Mouse (Mus musculus): ENCODE measurements around the gene Smarcb1.

Gene Smarcb1

DNA sequence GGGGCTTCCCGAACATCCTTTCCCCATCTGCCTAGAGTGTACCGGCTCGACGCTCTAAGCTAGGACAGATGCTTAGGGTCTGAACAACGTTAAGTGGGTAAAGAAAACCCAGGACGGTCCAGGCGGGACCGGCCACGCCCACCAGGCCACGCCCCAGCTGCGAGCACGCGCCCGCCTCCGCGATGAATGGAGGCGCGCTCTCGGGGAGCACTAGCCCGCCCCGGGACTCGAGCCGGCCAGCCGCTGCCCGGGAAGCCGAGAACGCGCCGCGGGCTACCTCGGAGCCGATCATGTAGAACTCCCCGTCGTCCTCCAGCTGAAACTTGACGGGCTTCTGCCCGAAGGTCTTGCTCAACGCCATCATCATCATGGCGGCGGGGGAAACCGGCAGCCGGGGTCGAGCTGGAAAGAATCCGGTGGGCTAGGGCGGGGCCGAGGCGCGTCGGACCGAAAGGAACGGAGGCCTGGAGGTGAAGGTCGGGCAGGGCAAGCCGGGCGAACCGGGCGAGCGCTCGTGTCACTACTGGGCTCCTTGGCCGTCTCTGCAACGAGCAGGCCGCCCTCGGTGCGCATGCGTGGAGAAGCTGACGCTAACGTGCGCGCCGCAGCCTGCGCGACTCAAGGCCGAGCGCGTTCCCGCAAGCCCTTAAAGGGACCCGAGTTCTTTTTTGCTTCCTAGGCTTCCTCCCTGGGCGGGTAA, at the start of gene Smarcb1:
Gene Smarcb1, minus strand, starts transcription at position 592 of the 700 bp plus-strand sequence.
- peak; percentile 93 for DNase-seq (ENCODE audit: inconsistent ontology term)

DNA sequence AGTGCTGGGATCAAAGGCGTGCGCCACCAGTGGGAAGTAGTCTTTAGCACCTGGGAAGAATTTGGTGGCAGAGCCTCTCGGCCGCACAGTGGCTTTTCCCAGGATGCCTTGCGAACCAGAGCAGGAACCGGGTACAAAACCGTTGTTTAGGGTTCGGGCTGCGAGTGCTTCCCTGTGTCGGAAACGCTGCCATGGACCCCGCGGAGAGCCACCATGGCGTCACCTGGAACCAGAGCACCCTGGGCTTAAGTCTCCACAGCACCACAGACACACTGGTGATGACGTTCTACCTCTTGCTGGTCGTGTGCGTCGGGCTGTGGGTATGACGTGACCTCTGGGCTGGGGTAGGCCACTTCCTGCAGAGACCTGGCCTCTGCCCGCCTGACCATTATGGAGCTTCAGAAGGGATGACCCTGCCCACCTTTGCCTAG, 33.0 kb upstream of the Smarcb1 start, which contains the start of gene Gm5134:
Gene Gm5134, plus strand, starts transcription at position 134 of the 431 bp plus-strand sequence.
- no peak for DNase-seq (ENCODE audit: inconsistent ontology term)

DNA sequence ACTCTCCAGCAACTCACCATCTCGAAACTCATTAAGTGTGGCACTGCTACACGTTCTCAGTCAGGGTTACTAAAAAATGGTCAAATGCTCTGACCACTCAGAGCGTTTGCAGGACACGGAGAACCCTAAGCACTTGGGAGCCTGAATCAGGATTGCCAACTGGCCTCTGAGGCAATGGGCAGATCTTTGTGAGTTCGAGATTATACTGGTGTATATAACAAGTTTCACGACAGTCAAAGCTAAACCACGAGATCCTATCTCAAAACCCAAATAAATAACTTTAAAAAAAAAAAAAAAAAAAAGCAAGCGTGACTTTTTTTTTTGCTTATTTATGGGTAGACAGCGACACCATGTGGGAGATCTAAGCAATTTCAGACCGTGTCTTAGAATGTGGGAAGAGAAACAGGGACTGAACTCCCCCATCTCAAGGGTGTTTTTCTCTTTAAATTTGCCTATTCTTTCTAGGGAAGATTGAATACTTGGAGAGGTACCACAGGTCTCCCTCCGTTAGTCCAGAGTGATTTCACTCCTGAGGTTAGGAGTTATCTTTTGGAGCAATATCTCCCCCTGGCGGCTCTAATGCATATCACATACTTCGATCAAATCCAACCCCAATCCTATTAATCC, 30.1 kb upstream of the Smarcb1 start:
- peak; percentile 60 for DNase-seq (ENCODE audit: inconsistent ontology term)

DNA sequence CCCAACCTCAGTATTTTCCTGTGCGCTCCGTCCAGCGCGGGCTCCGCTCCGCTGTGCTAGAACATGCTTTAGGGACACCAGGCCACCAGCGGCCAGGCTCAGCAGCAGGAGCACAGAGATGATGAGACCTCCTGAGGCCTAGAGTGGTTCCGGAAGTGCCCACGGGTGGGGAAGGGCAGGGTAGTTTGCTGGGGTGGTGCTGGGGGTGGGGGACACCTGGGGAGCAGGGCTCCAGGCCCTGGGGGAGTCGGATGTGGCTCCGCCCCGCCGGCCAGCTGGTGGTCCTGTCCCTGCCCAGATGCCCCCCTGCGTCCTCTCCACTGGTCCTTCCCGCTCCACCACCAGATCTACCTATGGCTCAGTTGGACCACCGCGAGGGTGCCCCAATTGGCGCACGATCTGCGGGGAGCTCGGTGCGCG, 29.4 kb upstream of the Smarcb1 start:
- DNase-seq (ENCODE audit: inconsistent ontology term) = peak; percentile 20

DNA sequence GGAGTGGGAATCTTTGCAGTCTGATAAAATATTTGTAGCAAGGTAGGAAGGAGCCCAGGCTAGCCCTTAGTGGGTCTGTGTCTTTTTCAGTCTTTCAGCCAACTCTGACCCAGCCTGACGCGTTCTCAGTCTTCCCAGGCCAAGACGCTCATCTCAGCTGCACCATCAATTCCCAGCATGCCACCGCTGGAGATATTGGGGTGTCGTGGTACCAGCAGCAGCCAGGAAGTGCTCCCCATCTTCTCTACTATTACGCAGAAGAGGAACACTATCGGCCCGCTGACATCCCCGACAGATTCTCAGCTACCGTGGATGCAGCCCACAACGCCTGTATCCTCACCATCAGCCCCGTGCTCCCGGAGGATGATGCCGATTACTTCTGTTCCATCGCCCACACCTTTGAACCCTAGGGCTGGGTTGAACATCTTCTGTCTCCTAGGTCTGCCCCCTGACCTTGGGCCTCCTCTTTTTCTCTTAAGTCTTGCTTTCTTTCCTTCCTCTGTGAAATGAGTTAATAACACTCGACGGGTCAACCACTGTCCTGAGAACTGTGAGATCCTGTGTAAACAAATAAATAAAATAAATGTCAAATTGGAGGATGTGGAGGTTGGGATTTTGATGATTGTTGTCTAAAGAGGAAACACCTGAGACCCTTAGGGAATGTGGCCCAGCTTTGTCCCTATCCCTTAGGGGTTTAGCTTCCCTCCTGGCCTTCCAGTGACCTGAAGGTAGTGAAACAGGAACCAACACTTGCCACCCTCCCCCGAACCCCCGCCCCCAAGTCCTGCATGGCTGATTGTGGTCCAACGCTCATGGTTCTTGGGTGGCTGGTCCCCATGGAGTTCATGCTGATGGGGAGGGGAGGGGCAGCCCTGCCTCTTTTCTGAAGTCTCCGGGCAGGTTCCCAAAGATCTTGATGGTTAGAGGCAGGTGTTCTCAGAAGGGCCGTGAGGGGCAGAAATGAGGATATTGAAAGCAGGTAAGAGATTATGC, 27.9 kb upstream of the Smarcb1 start:
- no peak for DNase-seq (ENCODE audit: inconsistent ontology term)

DNA sequence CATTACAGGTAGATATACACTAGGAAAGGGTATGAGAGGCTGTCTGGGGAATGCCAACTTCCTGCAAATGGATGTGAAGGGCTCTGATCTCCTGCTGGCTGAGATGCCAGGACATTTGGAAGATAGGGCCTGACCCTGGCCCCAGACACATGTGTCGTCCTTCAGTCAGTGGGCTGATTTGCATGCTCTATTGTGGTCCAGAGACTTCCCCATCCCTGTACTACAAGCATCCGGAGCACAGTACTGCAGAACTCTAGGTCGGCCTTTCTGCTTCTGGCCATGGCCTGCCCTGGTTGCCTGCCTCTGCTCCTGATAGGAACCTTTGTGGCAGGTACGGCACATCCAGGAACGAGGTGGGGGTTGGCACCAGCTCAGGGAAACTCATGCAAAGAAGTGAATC, 26.7 kb upstream of the Smarcb1 start:
- DNase-seq (ENCODE audit: inconsistent ontology term) = no peak

DNA sequence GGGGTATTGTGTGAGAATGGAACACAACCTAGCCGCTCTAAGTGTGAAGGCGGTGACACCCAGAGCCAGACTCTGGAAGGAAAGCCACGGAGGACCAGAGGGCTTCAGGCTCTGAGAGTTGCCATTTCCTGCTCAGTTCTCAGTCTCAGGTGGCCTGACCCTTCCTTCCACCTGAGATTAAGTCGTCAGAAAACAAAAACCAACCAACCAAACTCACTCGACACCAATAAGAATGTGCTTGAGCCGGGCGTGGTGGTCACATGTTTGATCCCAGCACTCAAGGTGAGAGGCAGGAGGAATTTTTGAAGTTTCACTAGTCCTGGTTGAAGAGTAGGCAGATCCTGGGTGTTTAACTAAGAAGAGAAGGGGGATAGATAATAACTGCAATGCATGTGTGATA, 24.5 kb upstream of the Smarcb1 start:
- DNase-seq (ENCODE audit: inconsistent ontology term) = no peak

DNA sequence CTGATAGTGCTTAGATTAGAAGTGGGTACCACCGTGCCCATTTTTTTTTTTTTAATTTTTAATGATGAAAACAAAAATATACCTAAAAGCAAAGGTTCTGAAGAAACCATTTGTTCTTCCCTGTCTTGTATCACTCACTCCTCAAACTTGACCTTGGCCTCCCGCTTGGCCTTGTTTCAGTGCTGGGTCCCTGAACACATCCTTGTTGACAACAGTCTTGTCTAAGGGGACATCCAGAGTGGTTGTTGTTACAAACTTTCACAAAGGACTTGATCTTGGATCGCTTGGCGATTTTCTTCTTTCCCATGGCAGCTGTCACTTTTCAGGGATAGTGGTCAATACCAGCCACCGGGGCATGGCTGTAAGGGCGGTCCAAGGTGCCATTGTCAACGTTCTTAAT, 23.8 kb upstream of the Smarcb1 start:
- DNase-seq (ENCODE audit: inconsistent ontology term) = no peak

DNA sequence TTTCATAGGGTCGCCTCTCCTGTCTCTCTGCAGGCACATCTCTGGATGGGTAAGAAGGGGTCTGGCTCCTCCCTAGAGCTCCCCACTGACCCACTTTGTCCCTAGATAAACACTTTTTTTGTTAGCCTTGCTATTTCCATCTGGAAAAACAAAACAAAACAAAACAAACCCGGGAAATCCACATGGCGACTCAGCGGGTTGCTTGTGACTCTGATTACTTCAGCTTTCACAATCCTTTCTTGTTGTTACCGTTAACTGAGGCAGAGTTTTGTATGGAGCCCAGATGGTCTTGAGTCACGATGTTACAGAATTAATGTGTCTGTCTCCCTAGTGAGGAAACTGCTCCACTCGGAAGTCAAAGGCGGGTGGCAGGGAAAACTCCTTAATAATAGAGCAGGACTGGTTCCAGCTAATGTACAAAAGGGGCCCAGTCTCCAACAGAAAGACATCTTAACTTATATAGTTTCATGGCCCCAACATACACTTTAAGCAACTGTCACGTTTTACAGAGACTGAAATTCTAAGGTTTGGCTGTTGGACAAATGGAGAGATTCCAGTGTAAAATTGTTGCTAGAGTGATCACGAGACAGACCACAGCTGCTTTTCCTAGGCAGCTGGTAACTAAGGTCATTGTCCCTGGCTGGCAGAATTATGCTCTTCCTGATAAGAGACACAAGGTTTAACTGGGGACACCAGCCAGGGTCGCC, 22.8 kb upstream of the Smarcb1 start:
- DNase-seq (ENCODE audit: inconsistent ontology term) = peak; percentile 79

DNA sequence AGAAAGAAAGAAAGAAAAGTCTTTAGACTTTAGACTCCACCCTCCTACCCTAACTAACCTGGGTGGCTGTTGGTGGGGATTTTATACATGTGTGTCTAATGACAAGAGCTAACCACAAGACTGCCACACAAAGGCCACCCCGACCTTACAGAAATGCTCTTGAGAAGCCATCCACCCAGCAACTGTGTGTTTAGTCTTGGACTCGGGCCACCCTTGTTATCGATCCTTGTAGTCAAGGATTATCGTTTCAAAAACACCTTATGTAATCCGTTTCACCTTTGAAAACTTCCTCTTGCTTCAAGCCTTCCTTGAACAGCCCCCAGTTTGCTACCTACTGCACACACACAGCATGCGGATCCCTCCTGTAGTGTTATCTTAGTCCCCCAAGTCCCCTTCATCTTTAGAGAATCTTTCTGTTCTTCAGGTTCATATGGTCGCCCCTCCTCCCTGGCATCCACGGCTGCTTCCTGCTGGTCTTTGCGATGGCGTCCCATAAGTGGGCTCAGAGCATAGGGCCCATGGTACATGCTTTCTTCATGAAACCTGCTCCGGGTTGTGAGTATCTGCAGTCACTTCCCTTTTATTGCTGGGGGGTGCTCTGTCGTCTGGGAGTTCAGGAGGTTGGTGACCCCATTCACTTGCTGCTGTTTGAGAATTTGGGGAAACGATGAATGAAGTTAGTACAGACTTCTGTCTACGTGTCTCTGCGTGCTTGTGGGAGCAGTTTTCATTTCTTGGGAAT, 21.5 kb upstream of the Smarcb1 start, which contains the start of gene Vpreb3:
Gene Vpreb3, plus strand, starts transcription at position 322 of the 742 bp plus-strand sequence.
- DNase-seq (ENCODE audit: inconsistent ontology term) = no peak

DNA sequence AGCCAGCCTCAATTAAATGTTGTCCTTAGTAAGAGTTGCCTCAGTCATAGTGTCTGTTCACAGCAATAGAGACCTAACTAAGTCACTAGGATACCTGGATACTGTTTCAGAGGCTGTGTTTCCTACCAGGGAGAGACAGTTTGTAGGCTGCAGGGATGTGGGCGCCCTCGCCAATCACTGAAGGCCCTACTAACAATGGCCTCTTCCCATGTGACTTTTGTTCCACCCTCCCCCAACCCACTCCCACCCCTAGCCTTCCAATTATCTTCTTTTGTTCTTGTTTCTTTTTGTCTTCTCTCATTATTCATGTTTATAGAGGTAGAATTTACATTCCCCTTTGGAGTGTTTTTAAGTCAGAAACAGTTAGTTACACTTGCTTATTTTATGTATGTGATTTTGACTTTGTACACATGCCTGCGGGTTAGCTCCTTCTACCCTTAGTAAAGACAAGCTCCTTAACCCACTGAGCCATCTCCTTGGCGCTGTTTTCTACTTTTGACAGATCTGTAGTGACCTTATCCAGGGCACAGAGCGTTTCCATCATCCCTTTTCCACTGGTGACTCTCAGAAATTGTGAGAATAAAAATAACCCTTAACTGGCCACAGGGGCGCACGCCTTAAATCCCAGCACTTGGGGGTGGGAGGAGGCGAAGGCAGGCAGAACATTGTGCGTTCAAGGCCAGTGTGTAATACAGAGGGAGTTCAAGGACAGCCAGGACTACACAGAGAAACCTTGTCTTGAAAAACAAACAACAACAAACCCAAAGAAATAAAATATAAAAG, 19.8 kb upstream of the Smarcb1 start:
- no peak for DNase-seq (ENCODE audit: inconsistent ontology term)

DNA sequence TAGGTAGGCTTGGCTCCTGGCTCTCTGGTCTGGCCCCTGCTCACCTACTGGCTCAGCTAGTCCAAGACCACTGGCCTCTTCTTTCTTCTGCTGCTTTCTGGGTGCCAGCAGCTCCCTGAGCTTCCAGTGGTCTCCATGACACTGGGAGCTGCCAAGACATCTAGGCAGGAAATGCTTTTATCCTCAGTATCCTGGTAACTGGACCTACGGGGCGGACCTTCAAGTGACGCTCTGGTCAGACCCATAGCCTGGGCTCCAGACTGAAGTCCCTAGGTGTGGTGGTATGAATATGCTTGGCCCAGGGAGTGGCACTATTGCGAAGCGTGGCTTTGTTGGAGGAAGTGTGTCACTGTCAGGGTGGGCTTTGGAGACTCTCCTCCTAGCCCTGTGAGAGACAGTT, 19.1 kb upstream of the Smarcb1 start, which contains the start of gene Gm867:
Gene Gm867, minus strand, starts transcription at position 153 of the 400 bp plus-strand sequence.
- DNase-seq (ENCODE audit: inconsistent ontology term) = no peak

DNA sequence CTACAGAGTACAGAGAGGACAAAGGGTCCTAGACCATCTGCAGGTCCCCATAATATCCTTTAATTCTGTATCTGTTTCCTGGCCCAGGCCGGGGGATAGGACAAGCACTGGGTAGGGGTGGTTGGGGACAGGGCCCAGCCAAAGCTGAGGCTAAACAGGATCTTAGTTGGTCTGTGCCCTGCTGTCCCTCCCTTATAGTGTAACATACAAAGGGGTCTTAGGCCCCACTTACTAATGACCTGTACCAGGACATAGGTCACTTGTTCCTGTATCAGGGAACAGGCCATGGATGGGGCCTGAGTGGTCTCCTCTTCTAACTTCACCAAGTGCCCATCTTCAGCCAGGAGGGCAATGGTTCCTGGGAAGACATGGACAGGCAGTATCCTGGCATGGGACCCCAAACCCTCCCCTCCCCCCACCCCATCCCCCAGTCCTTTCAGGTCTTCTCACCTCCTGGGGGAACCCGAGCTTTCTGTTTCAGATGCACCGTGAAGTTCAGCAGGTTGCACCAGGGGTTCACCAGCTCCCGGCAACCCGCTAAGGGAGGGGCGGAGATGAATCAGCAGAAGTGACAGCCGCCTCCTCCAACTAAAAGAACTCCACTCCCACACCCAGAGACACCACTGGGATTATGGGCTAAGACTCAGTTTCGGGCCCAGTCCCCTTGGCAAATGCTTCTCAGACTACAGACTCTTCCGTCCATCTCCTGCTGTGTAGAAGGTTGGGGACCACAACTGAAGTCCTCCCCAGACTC, 18.2 kb upstream of the Smarcb1 start:
- DNase-seq (ENCODE audit: inconsistent ontology term) = no peak

DNA sequence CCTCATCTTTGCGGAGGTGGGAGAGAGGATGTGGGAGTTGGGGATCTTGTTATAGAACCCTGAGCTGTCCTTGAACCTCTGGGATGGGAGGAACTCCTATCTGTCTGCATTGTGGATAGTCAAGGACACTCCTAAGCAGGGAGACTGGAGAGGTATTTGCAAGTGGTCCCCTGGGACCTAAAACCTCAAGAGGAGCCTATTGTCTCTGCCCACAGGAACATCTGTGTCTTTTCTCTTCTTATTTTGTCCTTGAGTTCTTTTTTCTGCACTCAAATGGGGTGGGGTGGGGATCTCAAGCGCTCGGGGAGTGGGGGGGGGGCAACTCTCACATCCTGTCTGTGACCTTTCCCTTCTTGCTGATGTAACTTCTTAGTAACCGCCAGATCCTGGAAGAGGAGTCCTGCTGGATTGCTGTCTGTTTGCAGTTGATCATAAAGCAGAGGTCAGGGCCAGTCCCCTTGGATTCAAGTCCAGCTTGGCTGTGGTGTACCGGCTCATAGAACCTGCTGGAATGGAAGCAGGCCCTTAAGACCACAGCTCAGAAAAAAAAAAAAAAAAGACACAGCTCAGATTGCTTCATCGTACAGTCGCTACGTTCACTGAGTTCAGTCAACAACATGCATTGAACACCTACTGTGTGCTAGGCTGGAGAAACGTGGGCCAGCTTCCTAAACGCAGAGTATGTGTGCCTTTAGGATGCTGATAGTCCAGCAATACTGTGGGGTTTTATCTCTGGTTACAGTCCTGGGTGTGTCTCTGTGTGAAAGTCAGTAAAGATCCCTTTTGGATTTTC, 16.6 kb upstream of the Smarcb1 start:
- DNase-seq (ENCODE audit: inconsistent ontology term) = no peak

DNA sequence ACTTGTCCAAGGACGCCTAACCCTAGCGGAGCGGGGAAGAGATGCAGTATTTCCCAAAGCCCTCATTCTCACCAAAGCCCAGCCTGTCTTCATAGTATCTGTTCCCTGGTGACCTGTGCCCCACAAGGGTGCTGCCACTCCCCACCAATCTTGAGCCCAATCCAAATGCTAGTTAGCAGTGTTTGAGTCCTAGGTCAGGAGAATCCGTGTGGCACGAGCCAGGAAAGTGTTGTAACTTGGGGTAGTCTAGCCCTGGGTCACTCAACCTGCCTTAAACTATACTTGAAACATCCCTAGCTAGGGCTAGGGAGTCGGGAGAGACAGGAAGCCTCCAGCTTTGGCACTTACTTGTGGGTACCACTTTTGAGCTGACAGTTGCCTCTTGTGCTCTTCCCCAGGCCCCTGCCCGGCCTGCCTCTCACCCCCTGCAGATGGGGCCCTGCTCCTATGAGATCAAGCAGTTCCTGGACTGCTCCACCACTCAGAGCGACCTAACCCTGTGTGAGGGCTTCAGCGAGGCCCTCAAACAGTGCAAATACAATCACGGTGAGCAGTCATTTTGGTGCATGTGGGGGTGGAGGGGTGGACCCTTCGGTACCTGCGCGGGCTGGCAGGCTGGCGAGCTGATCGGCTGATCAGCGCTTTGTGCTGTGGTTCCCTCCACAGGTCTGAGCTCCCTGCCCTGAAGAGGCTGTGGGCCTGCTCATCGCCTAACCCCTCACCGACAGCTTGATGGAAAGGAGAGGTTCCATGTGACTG, 15.7 kb upstream of the Smarcb1 start:
- DNase-seq (ENCODE audit: inconsistent ontology term) = no peak

DNA sequence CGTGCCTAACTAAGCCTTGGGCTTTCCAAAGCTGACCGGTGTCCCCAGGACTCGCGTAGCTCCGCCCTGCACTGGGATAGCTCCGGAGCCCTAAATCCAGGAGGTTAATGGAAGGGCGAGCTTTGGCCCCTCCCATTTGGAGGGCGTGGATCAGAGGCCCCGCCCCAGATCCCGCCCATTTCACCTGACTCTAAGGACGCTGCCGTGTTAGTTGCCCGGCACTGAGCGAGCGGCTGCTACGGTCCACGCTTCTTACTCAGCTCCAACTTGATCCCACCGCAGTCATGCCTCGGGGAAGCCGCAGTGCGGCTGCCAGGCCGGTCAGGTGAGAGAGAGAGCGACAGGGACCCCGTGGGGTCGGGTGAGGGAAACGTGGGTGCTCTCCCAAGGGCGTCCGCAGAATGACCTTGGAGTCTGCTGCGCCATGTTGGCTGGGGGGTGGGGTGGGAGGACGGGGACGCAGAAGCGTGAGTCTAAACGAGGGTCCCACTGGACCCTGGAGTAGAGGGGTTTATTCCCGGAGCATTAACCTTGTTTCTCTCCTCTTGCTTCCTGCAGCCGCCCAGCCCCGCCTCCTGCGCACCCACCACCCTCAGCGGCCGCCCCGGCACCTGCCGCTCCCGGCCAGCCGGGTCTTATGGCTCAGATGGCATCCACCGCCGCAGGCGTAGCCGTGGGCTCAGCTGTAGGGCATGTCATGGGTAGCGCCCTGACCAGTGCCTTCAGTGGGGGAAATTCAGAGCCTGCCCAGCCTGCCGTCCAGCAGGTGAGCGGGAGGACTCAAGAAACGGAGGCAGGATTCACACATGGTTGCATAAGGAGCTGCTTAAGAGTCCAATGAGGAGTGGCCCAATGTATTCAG, 14.5 kb upstream of the Smarcb1 start, which contains the start of gene Mmp11:
Gene Mmp11, minus strand, starts transcription at position 817 of the 862 bp plus-strand sequence.
- peak; percentile 90 for DNase-seq (ENCODE audit: inconsistent ontology term)

All from Muller cell, postnatal 12 days (primary cell).